Mouse (Mus musculus) cerebellum, postnatal 36 days (tissue): ENCODE results near the gene Cfap157.
A peak's percentile ranks its signal among the peaks of the same experiment; 100 is the strongest.

Experiments
- DNase-seq, 2 experiments: peaks; one replicate each; pipeline ENCODE4 v3.0.0; 2021 to 2022; ENCODE audit warnings: mixed read lengths in 2 of 2

Gene Cfap157

DNA sequence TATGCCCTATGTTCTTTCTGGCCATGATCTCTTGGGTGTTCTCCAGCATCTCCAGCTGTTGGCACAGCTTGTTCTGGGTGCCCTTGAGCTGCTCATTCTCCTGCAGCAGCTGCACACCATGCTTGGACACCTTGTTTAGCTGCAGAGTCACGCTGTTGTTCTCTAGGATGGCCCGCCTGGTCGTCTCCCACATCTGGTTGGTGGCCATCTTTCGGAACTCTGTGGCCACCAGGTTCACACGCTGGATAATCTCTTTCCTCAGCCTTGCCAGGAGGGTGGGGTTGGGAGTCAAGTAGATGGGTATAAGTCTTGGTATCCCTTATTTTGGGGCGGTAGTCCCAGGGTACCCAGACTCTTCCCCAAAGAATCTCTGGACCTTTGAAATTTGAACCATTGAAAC, 4.5 kb downstream of the Cfap157 start:
- no peak for DNase-seq

DNA sequence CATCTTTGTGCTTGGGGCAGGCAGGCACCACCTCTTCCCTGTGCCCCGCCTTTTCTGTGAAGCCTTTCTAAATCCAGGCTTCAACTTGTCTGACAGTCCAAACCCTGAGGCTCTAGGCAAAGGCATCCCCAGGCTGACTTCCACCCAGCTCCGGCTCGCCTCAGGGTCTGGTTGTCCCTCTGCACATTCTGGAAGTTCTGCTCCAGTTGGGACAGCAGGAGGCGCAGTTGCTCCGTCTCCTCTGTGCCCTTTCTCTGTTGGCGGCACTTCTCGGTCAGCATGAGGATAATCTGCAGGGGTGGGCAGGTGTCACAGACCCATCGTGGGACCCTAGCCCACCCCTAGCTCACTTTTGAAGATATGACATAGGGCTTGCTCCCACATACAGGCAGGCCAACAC, 5.1 kb downstream of the Cfap157 start:
- peak; percentile 79 to 80 for DNase-seq

DNA sequence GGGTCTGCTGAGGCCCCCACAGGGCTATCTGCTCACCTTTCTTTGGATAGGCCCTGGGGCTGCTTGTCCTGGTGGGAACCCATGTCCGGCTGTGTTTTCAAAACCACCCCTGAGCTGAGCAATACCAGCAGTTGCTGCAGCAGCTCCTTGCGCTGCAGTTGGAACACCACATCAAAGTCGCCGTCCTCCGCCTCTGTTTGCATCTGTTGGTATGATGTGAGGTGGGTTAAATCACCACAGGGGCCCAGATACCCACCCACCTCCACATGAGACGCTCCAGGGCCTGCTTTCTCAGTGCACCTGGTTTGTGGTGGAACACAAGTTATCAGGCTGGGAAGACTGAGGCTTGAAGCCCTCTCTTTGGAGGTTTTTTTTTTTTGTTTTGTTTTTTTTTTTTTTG, 6.1 kb downstream of the Cfap157 start:
- DNase-seq, result no peak

- DNase-seq, result no peak
These were observed 8.0 kb downstream of the Cfap157 start for GRCm38 (mm10) chr2:32776192-32776591.

DNA sequence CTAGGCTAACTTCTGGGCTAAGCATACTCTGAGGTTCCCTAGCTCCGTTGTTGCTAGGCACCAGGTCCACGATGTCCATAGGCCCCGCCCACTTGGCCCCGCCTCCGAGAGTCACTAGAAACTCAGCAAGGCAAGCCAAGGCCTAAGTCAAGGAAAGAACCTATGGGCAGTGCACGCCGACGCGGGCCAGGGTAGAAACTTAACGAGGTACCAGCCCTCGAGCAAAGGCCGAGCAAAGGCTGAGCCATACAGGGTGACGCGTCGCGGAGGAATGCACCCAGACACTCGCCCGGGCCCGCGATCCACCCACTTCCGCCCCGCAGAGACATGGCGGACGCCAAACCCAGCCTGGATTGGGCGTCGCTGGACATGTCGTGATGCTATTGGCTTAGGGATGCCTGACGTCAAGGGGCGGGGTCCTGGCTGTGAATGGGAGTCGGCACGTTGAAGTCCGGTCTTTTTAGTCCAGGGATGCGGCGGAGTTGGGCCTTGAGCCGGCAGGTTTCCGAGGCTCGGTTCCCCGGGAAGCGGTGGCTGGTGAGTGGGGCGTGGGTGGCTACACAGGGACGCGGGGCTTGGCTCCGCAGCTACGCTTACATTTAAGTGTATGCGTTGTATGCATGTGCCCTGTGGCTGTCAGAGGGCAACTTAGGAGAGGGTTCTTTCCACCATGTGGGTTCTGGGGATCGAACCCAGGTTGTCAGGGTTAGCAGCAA, 8.7 kb downstream of the Cfap157 start, which contains the start of the genes Ttc16 and Ptrh1:
Gene Ttc16, minus strand, starts transcription at position 275 of the 716 bp plus-strand sequence.
Gene Ptrh1, plus strand, starts transcription at position 428 of the 716 bp plus-strand sequence.
- DNase-seq, result peak; percentile 96 to 97

GRCm38 (mm10) chr2:32772626-32773279, 11.5 kb downstream of the Cfap157 start:
- no peak for DNase-seq

- no peak for DNase-seq
These were observed 12.3 kb downstream of the Cfap157 start for GRCm38 (mm10) chr2:32771886-32772285.

DNA sequence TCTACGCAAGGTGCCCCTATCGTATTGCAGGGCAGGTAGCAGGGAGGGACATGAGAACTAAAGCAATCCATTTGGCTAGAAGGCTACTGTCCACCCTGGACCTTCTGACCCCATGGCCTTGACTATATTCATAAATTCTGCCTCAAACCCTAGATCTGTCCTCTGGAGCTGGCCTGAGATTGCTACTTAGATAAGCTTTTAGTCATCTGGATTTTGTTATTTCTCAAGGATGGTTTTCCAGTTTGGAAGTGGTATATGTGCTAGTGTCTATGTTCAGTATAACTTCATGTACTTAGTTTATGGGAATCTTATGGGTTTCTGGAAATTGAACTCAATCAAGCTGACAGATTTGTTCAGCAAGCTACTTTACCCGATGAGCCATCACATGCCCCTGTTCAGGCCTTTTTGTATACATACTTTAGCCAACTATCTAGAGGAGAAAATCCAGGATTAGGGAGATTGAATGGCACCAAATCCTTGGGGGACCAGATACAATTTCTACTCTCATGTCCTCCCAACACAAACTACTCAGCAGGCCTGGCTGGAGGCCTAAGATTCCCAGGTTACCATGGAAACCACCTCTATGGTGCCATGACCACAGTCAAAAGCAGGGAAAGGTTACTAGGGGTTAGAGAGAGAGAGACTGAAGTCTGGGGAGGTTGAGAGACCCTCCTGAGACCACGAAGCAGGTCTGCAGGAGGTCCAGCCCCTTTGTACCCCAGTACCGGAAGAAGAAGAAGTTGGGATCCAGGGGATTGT, 14.7 kb downstream of the Cfap157 start:
- no peak for DNase-seq

GRCm38 (mm10) chr2:32768661-32769285, 15.5 kb downstream of the Cfap157 start:
- DNase-seq, result peak; percentile 48 to 66

DNA sequence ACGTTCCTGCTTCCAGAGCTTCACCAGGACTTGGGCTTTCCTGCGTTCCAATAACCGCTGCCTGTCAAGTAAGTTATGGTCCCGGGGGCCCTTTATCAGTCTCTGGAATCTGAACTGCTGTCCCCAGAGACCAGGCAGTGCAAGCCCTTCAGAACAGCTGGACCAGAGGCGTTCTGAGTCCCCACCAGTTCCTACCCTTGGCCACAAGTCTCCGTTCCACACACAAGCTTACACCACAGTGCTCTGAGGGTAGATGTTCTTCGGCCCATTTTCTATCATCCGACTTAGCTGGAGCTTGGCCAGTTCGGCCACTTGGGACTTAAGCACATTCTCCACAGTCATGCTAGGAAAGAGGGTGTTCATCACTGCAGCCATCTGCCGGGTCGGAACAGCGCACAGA, 17.0 kb downstream of the Cfap157 start:
- DNase-seq, result no peak

GRCm38 (mm10) chr2:32763353-32763752, 20.9 kb downstream of the Cfap157 start:
- DNase-seq, result no peak

- no peak for DNase-seq
These were observed 22.4 kb downstream of the Cfap157 start for GRCm38 (mm10) chr2:32761859-32762258.

- DNase-seq, result peak in 1 of 2 experiments; percentile 32
These were observed 22.9 kb downstream of the Cfap157 start for GRCm38 (mm10) chr2:32761361-32761760.

- peak in 1 of 2 experiments; percentile 32 for DNase-seq
These were observed 25.2 kb downstream of the Cfap157 start for GRCm38 (mm10) chr2:32759001-32759400.

DNA sequence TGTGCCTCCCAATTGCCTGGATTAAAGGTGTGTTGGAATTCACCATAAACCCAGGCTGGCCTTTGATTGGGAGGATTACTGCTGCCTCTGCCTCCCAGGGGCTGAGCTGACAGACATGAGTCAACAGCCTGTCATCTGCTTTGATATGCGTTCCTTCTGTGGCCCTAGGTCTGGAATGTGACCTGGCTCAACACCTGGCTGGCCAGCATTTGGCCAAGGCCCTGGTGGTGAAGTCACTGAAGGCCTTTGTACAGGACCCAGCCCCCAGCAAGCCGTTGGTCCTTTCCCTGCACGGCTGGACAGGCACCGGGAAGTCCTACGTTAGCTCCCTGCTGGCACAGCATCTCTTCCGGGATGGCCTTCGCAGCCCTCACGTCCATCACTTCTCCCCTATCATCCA, 25.7 kb downstream of the Cfap157 start:
- no peak for DNase-seq

- peak; percentile 92 to 96 for DNase-seq
These were observed 27.0 kb downstream of the Cfap157 start, which contains the start of gene Tor2a for GRCm38 (mm10) chr2:32757056-32757845. Gene Tor2a, plus strand, starts transcription at chr2:32757234.

- no peak for DNase-seq
These were observed 27.6 kb downstream of the Cfap157 start for GRCm38 (mm10) chr2:32756674-32757055.

GRCm38 (mm10) chr2:32752181-32752580, 32.0 kb downstream of the Cfap157 start:
- DNase-seq, result no peak

- no peak for DNase-seq
These were observed 32.6 kb downstream of the Cfap157 start for GRCm38 (mm10) chr2:32751665-32752033.

- no peak for DNase-seq
These were observed 33.2 kb downstream of the Cfap157 start for GRCm38 (mm10) chr2:32750887-32751664.

GRCm38 (mm10) chr2:32750199-32750598, 34.0 kb downstream of the Cfap157 start:
- DNase-seq, result no peak
